Mouse (Mus musculus) embryonic stem cell, embryonic (primary cell): ENCODE data around the gene Cog1.

Experiments used
- CTCF ChIA-PET, 4 experiments: fragments of 300-600 bp in 2 of 4; fragments of 350-600 bp in 2 of 4; sonication (Branson Sonifier 250); formaldehyde crosslinking; loops; one replicate each; lab custom pipeline; 2022; ENCODE audit warnings: inconsistent platforms in 2 of 4; lab: Charles Lee
- POLR2A ChIA-PET, 4 experiments: fragments of 300-600 bp in 2 of 4; fragments of 350-600 bp in 2 of 4; sonication (Branson Sonifier 250); formaldehyde crosslinking; loops; one replicate each; lab custom pipeline; 2022; ENCODE audit warnings: antibody characterized with exemption in 4 of 4, inconsistent platforms in 1 of 4; lab: Charles Lee

Gene Cog1

GRCm38 (mm10) chr11:113667122-113667521 is 18.2 kb downstream of the Cog1 start:
- CTCF ChIA-PET: interaction anchor here in 2 of 4 experiments (1.0 to 1.8 kb wide), 4 partner anchors 13 to 196 kb away, joined by 3 to 5 read pairs (median 4); no protein-coding TSS in a partner anchor
- POLR2A ChIA-PET: interaction anchor here in 3 of 4 experiments (0.8 to 5.4 kb wide), 13 partner anchors 11 to 375 kb away, joined by 3 to 28 read pairs (median 5); partner anchors contain the start of genes D11Wsu47e (in 2 of the 3), Cdc42ep4 (in 1 of the 3), Cpsf4l (in 1 of the 3) and Fam104a (in 1 of the 3)

GRCm38 (mm10) chr11:113667704-113668103 is 18.7 kb downstream of the Cog1 start:
- ChIA-PET CTCF (interaction anchor here in 2 of 4 experiments (1.0 to 1.8 kb wide), 4 partner anchors 14 to 195 kb away, joined by 3 to 5 read pairs (median 4); no protein-coding TSS in a partner anchor), POLR2A (interaction anchor here in 2 of 4 experiments (0.5 to 5.4 kb wide), 12 partner anchors 11 to 375 kb away, joined by 3 to 28 read pairs (median 5); partner anchors contain the start of genes Cdc42ep4 (in 1 of the 2) and Cpsf4l (in 1 of the 2))

GRCm38 (mm10) chr11:113668857-113669256 is 19.9 kb downstream of the Cog1 start:
- ChIA-PET POLR2A (interaction anchor here in 3 of 4 experiments (0.6 to 5.4 kb wide), 10 partner anchors 10 to 1168 kb away, joined by 3 to 28 read pairs (median 4); partner anchors contain the start of genes D11Wsu47e (in 1 of the 3) and Fam104a (in 1 of the 3)), CTCF (interaction anchor here in 3 of 4 experiments (0.6 to 1.2 kb wide), 3 partner anchors 17 to 143 kb away, joined by 3 to 4 read pairs (median 4); no protein-coding TSS in a partner anchor)

GRCm38 (mm10) chr11:113669711-113670110 is 20.7 kb downstream of the Cog1 start:
- POLR2A ChIA-PET: interaction anchor here in 3 of 4 experiments (0.6 to 5.4 kb wide), 8 partner anchors 9 to 1169 kb away, joined by 3 to 28 read pairs (median 4); partner anchors contain the start of genes D11Wsu47e (in 1 of the 3) and Fam104a (in 1 of the 3)
- CTCF ChIA-PET: interaction anchor here (0.7 to 2.1 kb wide), 6 partner anchors 13 to 142 kb away, joined by 3 to 9 read pairs (median 4); no protein-coding TSS in a partner anchor

GRCm38 (mm10) chr11:113673614-113674013 is 24.6 kb downstream of the Cog1 start:
- CTCF ChIA-PET: interaction anchor here in 2 of 4 experiments (0.5 to 0.9 kb wide), 4 partner anchors 22 to 190 kb away, joined by 3 to 7 read pairs (median 4); no protein-coding TSS in a partner anchor

GRCm38 (mm10) chr11:113674595-113674994 is 25.6 kb downstream of the Cog1 start:
- ChIA-PET POLR2A (interaction anchor here in 3 of 4 experiments (0.6 to 2.8 kb wide), 9 partner anchors 9 to 82 kb away, joined by 3 to 12 read pairs (median 3); partner anchors contain the start of genes D11Wsu47e (in 2 of the 3), Fam104a (in 2 of the 3), Cdc42ep4 (in 1 of the 3) and Cpsf4l (in 1 of the 3)), CTCF (interaction anchor here in 2 of 4 experiments (0.9 to 1.0 kb wide), 2 partner anchors 22 to 23 kb away, joined by 3 to 4 read pairs; no protein-coding TSS in a partner anchor)

More at GRCm38 (mm10) chr11:113673614-113674013, 24.6 kb downstream of the Cog1 start:
- POLR2A ChIA-PET: interaction anchor here in 3 of 4 experiments (0.6 to 2.8 kb wide), 6 partner anchors 9 to 78 kb away, joined by 3 to 12 read pairs (median 3); partner anchors contain the start of genes Cdc42ep4 (in 1 of the 3), D11Wsu47e (in 1 of the 3) and Fam104a (in 1 of the 3)

- ChIA-PET POLR2A (interaction anchor here in 1 of 4 experiments (1.3 to 4.8 kb wide), 3 partner anchors 10 to 75 kb away, joined by 7 to 28 read pairs (median 9); partner anchors contain the start of gene Cdc42ep4), CTCF (no interaction called here)
Observed at GRCm38 (mm10) chr11:113676847-113677246, 27.9 kb downstream of the Cog1 start.

- ChIA-PET POLR2A (interaction anchor here in 2 of 4 experiments (1.0 to 4.8 kb wide), 7 partner anchors 10 to 75 kb away, joined by 4 to 28 read pairs (median 5); partner anchors contain the start of genes Slc39a11 (in 2 of the 2), Cdc42ep4 (in 1 of the 2) and Cog1 (in 1 of the 2)), CTCF (interaction anchor here in 1 of 4 experiments (2.3 kb wide), 1 partner anchor 134 kb away, joined by 5 read pairs; no protein-coding TSS in a partner anchor)
Observed at GRCm38 (mm10) chr11:113677378-113677777, 28.4 kb downstream of the Cog1 start.

GRCm38 (mm10) chr11:113678373-113678772 is 29.4 kb downstream of the Cog1 start:
- CTCF ChIA-PET: interaction anchor here (0.6 to 2.3 kb wide), 8 partner anchors 18 to 845 kb away, joined by 3 to 5 read pairs (median 4); partner anchors contain the start of gene Cog1 (in 1 of the 4)
- POLR2A ChIA-PET: interaction anchor here in 3 of 4 experiments (0.6 to 4.8 kb wide), 15 partner anchors 8 to 138 kb away, joined by 3 to 28 read pairs (median 4); partner anchors contain the start of genes Slc39a11 (in 2 of the 3), Cdc42ep4 (in 1 of the 3) and Cog1 (in 1 of the 3)

GRCm38 (mm10) chr11:113680954-113681353 is 32.0 kb downstream of the Cog1 start:
- POLR2A ChIA-PET: interaction anchor here (0.5 to 4.8 kb wide), 22 partner anchors 9 to 277 kb away, joined by 3 to 28 read pairs (median 3); partner anchors contain the start of genes Cdc42ep4 (in 1 of the 4) and Cpsf4l (in 1 of the 4)
- CTCF ChIA-PET: interaction anchor here in 2 of 4 experiments (0.6 to 1.2 kb wide), 4 partner anchors 13 to 130 kb away, joined by 3 to 4 read pairs (median 3); no protein-coding TSS in a partner anchor

GRCm38 (mm10) chr11:113681979-113682378 is 33.0 kb downstream of the Cog1 start:
- ChIA-PET POLR2A (interaction anchor here in 1 of 4 experiments (1.2 to 1.5 kb wide), 3 partner anchors 11 to 70 kb away, joined by 3 to 9 read pairs (median 3); partner anchors contain the start of gene Cdc42ep4), CTCF (no interaction called here)

GRCm38 (mm10) chr11:113682897-113683626 is 34.1 kb downstream of the Cog1 start:
- CTCF ChIA-PET: interaction anchor here in 2 of 4 experiments (0.6 to 2.6 kb wide), 5 partner anchors 12 to 128 kb away, joined by 3 to 13 read pairs (median 4); no protein-coding TSS in a partner anchor

GRCm38 (mm10) chr11:113683627-113683956 is 34.6 kb downstream of the Cog1 start:
- CTCF ChIA-PET: interaction anchor here in 2 of 4 experiments (0.6 to 2.6 kb wide), 6 partner anchors 12 to 128 kb away, joined by 3 to 13 read pairs (median 4); no protein-coding TSS in a partner anchor
- POLR2A ChIA-PET: interaction anchor here (0.9 to 5.9 kb wide), 43 partner anchors 9 to 492 kb away, joined by 3 to 47 read pairs (median 6); partner anchors contain the start of genes Cdc42ep4 (in 4 of the 4), Cpsf4l (in 3 of the 4), Slc39a11 (in 2 of the 4) and Cog1 (in 1 of the 4)

More at GRCm38 (mm10) chr11:113682897-113683626, 34.1 kb downstream of the Cog1 start:
- POLR2A ChIA-PET: interaction anchor here (1.0 to 5.9 kb wide), 31 partner anchors 8 to 481 kb away, joined by 3 to 47 read pairs (median 6); partner anchors contain the start of genes Cdc42ep4 (in 4 of the 4), Cpsf4l (in 3 of the 4), Cog1 (in 1 of the 4) and Slc39a11 (in 1 of the 4)

GRCm38 (mm10) chr11:113683957-113684706 is 35.2 kb downstream of the Cog1 start, which contains the start of the genes Fam104a and D11Wsu47e:
Fam104a (minus strand) TSS chr11:113684155.
D11Wsu47e (plus strand) TSS chr11:113684412.
- CTCF ChIA-PET: interaction anchor here in 2 of 4 experiments (0.6 to 2.6 kb wide), 8 partner anchors 13 to 886 kb away, joined by 3 to 13 read pairs (median 4); no protein-coding TSS in a partner anchor
- POLR2A ChIA-PET: interaction anchor here (0.6 to 5.9 kb wide), 55 partner anchors 9 to 492 kb away, joined by 3 to 47 read pairs (median 4); partner anchors contain the start of genes Cdc42ep4 (in 4 of the 4), Cpsf4l (in 3 of the 4), Slc39a11 (in 2 of the 4) and Cog1 (in 1 of the 4)

GRCm38 (mm10) chr11:113684707-113685426 is 35.9 kb downstream of the Cog1 start:
- ChIA-PET CTCF (interaction anchor here in 2 of 4 experiments (0.6 to 2.6 kb wide), 6 partner anchors 33 to 885 kb away, joined by 3 to 13 read pairs (median 4); no protein-coding TSS in a partner anchor), POLR2A (interaction anchor here (0.6 to 5.9 kb wide), 47 partner anchors 8 to 493 kb away, joined by 3 to 47 read pairs (median 5); partner anchors contain the start of genes Cdc42ep4 (in 3 of the 4), Cpsf4l (in 3 of the 4), Slc39a11 (in 2 of the 4) and Cog1 (in 1 of the 4))
